Mouse (Mus musculus) ovary, adult 10 weeks (tissue): ENCODE measurements around the gene Zfp935. TPM values are rescaled to one million over a fixed set of nuclear protein-coding genes. Genes with fewer than 3 reads are reported as not detected.

Experiments
- polyA plus RNA-seq: library from polyadenylated mRNA; stranded (reverse); fragments of 350-450 nt; fragmentation: Illumina TruSeq; extraction: RNeasy Lipid Tissue Mini Kit (QIAGEN cat#74804); gene quantifications from one replicate; pipeline ENCODE4 v1.2.3, GENCODE M21; 2014

Zfp935 gene
- polyA plus RNA-seq: 45.1 TPM

DNA sequence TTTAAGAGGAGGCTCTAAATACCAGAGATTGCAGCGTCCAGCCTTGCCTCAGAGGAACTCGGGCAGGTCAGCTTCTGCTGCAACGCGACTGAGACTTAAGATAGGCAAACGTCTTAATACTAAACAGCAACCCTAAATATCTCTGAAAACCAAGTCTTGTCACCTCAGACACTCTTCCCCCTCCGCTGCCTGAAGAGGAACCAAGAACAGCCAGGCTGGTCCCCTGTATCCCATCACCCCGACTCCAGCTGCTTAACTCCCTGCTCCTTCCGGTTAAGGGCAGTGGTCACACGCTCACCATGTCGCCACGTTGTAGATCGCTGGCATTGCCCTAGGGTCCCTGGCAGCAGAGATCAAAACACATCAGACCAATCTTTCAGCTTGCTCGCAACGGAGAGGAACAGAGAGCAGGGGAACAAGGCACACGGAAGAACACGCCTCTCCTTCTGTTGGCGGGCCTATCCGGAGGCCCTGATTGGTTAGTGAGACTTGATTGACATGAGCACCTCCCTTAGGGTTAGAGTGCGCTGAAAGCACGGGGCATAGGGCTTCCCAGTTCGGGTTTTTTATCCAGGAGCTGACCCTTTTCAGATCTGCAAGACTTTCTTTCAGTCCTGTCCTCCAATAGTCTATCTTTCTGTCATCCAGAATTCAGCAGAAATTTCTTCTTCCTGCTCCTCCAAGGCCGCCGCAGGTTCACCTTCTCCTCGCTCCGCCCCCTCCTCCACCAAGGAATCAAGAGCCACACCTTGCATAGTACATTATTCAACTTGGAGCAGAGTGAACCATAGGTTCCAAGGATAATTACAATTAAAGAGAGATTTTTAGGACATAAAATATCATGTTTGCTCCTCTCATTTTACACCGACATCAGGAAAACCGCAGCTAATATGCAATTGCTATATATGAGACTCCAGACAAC lies at the start of gene Zfp935:
Gene Zfp935 (minus strand): TSS at position 323 of the 922 bp plus-strand sequence.

DNA sequence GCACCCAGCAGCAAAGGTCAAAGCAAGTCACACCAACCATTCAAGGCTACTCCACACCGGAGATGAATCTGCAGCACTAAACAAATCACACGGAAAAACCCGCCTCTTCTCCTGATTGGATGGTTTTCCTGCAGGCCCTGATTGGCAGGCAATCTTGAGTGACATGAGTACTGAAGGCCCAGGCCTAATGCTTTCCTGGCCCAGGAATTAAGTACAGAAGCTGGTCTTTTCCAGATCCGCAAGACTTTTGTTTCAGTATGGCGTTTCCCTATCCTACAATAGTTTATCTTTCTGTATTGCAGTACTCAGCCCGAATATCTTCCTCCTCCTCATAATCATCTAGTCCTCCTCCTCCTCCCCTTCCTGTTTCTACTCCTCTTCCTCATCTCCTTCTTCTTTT lies 12.8 kb upstream of the Zfp935 start, which contains the start of gene Zfp934:
Gene Zfp934 (minus strand): TSS at position 101 of the 400 bp plus-strand sequence.

DNA sequence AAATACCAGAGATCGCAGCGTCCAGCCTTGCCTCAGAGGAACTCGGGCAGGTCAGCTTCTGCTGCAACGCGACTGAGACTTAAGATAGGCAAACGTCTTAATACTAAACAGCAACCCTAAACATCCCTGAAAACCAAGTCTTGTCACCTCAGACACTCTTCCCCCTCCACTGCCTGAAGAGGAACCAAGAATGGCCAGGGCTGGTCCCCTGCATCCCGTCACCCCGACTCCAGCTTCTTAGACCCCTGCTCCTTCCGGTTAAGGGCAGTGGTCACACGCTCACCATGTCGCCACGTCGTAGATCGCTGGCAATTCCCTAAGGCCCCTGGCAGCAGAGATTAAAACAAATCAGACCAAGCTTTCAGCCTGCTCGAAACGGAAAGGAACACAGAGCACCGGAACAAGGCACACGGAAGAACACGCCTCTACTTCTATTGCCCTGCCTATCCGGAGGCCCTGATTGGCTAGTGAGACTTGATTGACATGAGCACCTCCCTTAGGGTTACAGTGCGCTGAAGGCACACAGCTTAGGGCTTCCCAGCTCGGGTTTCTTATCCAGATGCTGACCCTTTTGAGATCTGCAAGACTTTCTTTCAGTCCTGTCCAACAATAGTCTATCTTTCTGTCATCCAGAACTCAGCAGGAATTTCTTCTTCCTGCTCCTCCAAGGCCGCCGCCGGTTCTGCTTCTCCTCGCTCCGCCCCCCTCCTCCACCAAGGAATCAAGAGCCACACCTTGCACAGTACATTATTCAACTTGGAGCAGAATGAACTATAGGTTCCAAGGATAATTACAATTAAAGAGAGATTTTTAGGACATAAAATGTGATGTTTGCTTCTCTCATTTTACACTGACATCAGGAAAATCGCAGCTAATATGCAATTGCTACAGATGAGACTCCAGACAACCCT lies 91.6 kb downstream of the Zfp935 start, which contains the start of gene Gm49359:
Gene Gm49359 (minus strand): TSS at position 409 of the 911 bp plus-strand sequence.

Other genes with a start within 250 kb of the Zfp935 start
- 31.7 TPM for gene Gm3604, start 175.3 kb downstream of the Zfp935 start, polyA plus RNA-seq
- 58.4 TPM for gene Gm49359, start 91.7 kb downstream of the Zfp935 start, polyA plus RNA-seq
- gene Zfp934, start 12.7 kb upstream of the Zfp935 start, polyA plus RNA-seq: 51.2 TPM
- 37.1 TPM for gene 6720489N17Rik, start 65.7 kb upstream of the Zfp935 start, polyA plus RNA-seq
- 79.7 TPM for gene Platr25, start 202.2 kb upstream of the Zfp935 start, polyA plus RNA-seq
- 26.4 TPM for gene Gm5141, start 227.3 kb upstream of the Zfp935 start, polyA plus RNA-seq